In genomic region chr3:141691418-141691817, GRCm38 (mm10) we compare ENCODE assay signal across 14 mouse cellular contexts.
DNase-seq lines count a peak whose midpoint lies in the region; ATAC-seq lines count a peak whose summit lies in the region.
"Had no signal": no experiment of that assay in that cellular context is flagged by ENCODE, and none has a peak within 500 bp of the region (broad histone marks: within the 10 kb centered on the region; RNA-seq: fewer than 3 reads in every experiment).

No protein-coding gene starts in this region.

- H3K36me3 ChIP-seq in midbrain, embryonic 13.5 days, result no peaks in the 10 kb centered on the region
- H3K36me3 ChIP-seq in midbrain, embryonic 14.5 days (ENCODE audit: control insufficient read depth, insufficient read depth, low read length), result no peaks in the 10 kb centered on the region
- H3K36me3 ChIP-seq in forebrain, embryonic 14.5 days (ENCODE audit: control insufficient read depth, insufficient read depth, low read length), result no peaks in the 10 kb centered on the region
- no peaks in the 10 kb centered on the region for H3K36me3 ChIP-seq in hindbrain, embryonic 15.5 days
- H3K36me3 ChIP-seq in neural tube, embryonic 15.5 days, result no peaks in the 10 kb centered on the region
- H3K36me3 ChIP-seq: embryonic facial prominence, embryonic 10.5 days; G1E had no signal

- H3K27me3 ChIP-seq in midbrain, embryonic 13.5 days, result no peaks in the 10 kb centered on the region
- no peaks in the 10 kb centered on the region for H3K27me3 ChIP-seq in midbrain, embryonic 14.5 days (ENCODE audit: control insufficient read depth, insufficient read depth, low read length)
- no peaks in the 10 kb centered on the region for H3K27me3 ChIP-seq in forebrain, embryonic 14.5 days (replicated peaks; ENCODE audit: control insufficient read depth, insufficient read depth, low read length)
- no peaks in the 10 kb centered on the region for H3K27me3 ChIP-seq in hindbrain, embryonic 15.5 days
- H3K27me3 ChIP-seq in neural tube, embryonic 15.5 days (replicated peaks), result no peaks in the 10 kb centered on the region

- peaks cover 4% of the 10 kb centered on the region; the same call in 1 of the 2 replicates for H3K4me1 ChIP-seq in midbrain, embryonic 13.5 days (replicated peaks)
- H3K4me1 ChIP-seq in midbrain, embryonic 14.5 days (ENCODE audit: control insufficient read depth, insufficient read depth, low read length), result 0 out of 2 replicates have a peak, but pooled peaks cover 3% of the 10 kb centered on the region
- peaks cover 6% of the 10 kb centered on the region; the same call in 1 of the 2 replicates for H3K4me1 ChIP-seq in forebrain, embryonic 14.5 days (ENCODE audit: control insufficient read depth, insufficient read depth, low read length)
- H3K4me1 ChIP-seq in hindbrain, embryonic 15.5 days (replicated peaks), result peaks cover 10% of the 10 kb centered on the region
- peaks cover 5% of the 10 kb centered on the region; the same call in 1 of the 2 replicates for H3K4me1 ChIP-seq in neural tube, embryonic 15.5 days
- H3K4me1 ChIP-seq: embryonic facial prominence, embryonic 10.5 days had no signal

- WGBS in midbrain, embryonic 13.5 days, result 74% methylated on average over 3 of the region's 3 CpGs
- 77% methylated on average over 3 of the region's 3 CpGs for WGBS in midbrain, embryonic 14.5 days
- WGBS in forebrain, embryonic 14.5 days, result 42% methylated on average over 3 of the region's 3 CpGs
- WGBS in hindbrain, embryonic 15.5 days, result 50% methylated on average over 3 of the region's 3 CpGs
- 55% methylated on average over 3 of the region's 3 CpGs for WGBS in neural tube, embryonic 15.5 days

- no peak overlapping the region for H3K27ac ChIP-seq in midbrain, embryonic 13.5 days
- no peak overlapping the region for H3K27ac ChIP-seq in midbrain, embryonic 14.5 days (replicated peaks; ENCODE audit: low read depth, low read length)
- no peak overlapping the region for H3K27ac ChIP-seq in forebrain, embryonic 14.5 days (ENCODE audit: low read depth, low read length)
- peak overlapping the region; percentile 62 for H3K27ac ChIP-seq in hindbrain, embryonic 15.5 days (replicated peaks)
- peak overlapping the region; percentile 51 for H3K27ac ChIP-seq in neural tube, embryonic 15.5 days (replicated peaks)
- H3K27ac ChIP-seq: embryonic facial prominence, embryonic 10.5 days had no signal

- no peak overlapping the region for H3K4me2 ChIP-seq in midbrain, embryonic 13.5 days (replicated peaks)
- no peak overlapping the region for H3K4me2 ChIP-seq in midbrain, embryonic 14.5 days (ENCODE audit: low read length)
- H3K4me2 ChIP-seq in forebrain, embryonic 14.5 days (ENCODE audit: low read length), result no peak overlapping the region
- no peak overlapping the region for H3K4me2 ChIP-seq in hindbrain, embryonic 15.5 days
- H3K4me2 ChIP-seq in neural tube, embryonic 15.5 days, result no peak overlapping the region

- H3K4me3 ChIP-seq in midbrain, embryonic 13.5 days (replicated peaks), result no peak overlapping the region
- no peak overlapping the region for H3K4me3 ChIP-seq in midbrain, embryonic 14.5 days (replicated peaks; ENCODE audit: low read depth, low read length)
- no peak overlapping the region for H3K4me3 ChIP-seq in forebrain, embryonic 14.5 days (ENCODE audit: low read depth, low read length)
- H3K4me3 ChIP-seq in hindbrain, embryonic 15.5 days, result no peak overlapping the region
- H3K4me3 ChIP-seq in neural tube, embryonic 15.5 days (replicated peaks), result no peak overlapping the region
- H3K4me3 ChIP-seq: embryonic facial prominence, embryonic 10.5 days; erythroblast, embryonic 14.5 days had no signal

- no peak for DNase-seq in midbrain, embryonic 14.5 days
- DNase-seq in forebrain, embryonic 14.5 days (ENCODE audit: low spot score), result peak; percentile 55
- DNase-seq in layer of hippocampus, postnatal 36 days, result no peak
- DNase-seq in thymus, postnatal 10 days (ENCODE audit: low spot score in 2 of 2), result no peak
- DNase-seq: adrenal gland, postnatal 10 days; kidney, adult 9 months; lung, postnatal 14 days; right cerebral cortex, postnatal 14 days had no signal

- H3K9ac ChIP-seq in midbrain, embryonic 13.5 days (replicated peaks), result no peak overlapping the region
- H3K9ac ChIP-seq in midbrain, embryonic 14.5 days (replicated peaks; ENCODE audit: low read length), result no peak overlapping the region
- H3K9ac ChIP-seq in forebrain, embryonic 14.5 days (ENCODE audit: low read length), result no peak overlapping the region
- H3K9ac ChIP-seq in hindbrain, embryonic 15.5 days, result no peak overlapping the region
- H3K9ac ChIP-seq in neural tube, embryonic 15.5 days (replicated peaks), result no peak overlapping the region

- ATAC-seq in midbrain, embryonic 13.5 days, result 0 out of 2 replicates have a peak, but pooled peaks have one; percentile 6
- no peak for ATAC-seq in midbrain, embryonic 14.5 days (ENCODE audit: low FRiP score, low TSS enrichment)
- ATAC-seq in forebrain, embryonic 14.5 days, result peak; percentile 73
- peak; percentile 50 for ATAC-seq in hindbrain, embryonic 15.5 days (ENCODE audit: low FRiP score, low read depth)
- peak; percentile 35; the same call in 1 of the 2 replicates for ATAC-seq in neural tube, embryonic 15.5 days (ENCODE audit: low FRiP score)

- H3K9me3 ChIP-seq in midbrain, embryonic 13.5 days, result no peaks in the 10 kb centered on the region
- no peaks in the 10 kb centered on the region for H3K9me3 ChIP-seq in midbrain, embryonic 14.5 days (ENCODE audit: control insufficient read depth, low read length)
- H3K9me3 ChIP-seq in forebrain, embryonic 14.5 days (replicated peaks; ENCODE audit: control insufficient read depth, low read length), result no peaks in the 10 kb centered on the region
- H3K9me3 ChIP-seq in hindbrain, embryonic 15.5 days, result no peaks in the 10 kb centered on the region
- H3K9me3 ChIP-seq in neural tube, embryonic 15.5 days (replicated peaks), result no peaks in the 10 kb centered on the region
- H3K9me3 ChIP-seq: embryonic facial prominence, embryonic 10.5 days; G1E had no signal

Comparison
In these comparisons a context has a peak if more than half of its experiments do, and no peak if none do; other contexts are left out.
1. H3K27ac ChIP-seq: peak in hindbrain, embryonic 15.5 days (single experiment) and neural tube, embryonic 15.5 days (single experiment); none in midbrain, embryonic 13.5 days (single experiment), midbrain, embryonic 14.5 days (single experiment) and forebrain, embryonic 14.5 days (single experiment).